Mouse (Mus musculus): ENCODE measurements around the gene Nap1l1.

DNA sequence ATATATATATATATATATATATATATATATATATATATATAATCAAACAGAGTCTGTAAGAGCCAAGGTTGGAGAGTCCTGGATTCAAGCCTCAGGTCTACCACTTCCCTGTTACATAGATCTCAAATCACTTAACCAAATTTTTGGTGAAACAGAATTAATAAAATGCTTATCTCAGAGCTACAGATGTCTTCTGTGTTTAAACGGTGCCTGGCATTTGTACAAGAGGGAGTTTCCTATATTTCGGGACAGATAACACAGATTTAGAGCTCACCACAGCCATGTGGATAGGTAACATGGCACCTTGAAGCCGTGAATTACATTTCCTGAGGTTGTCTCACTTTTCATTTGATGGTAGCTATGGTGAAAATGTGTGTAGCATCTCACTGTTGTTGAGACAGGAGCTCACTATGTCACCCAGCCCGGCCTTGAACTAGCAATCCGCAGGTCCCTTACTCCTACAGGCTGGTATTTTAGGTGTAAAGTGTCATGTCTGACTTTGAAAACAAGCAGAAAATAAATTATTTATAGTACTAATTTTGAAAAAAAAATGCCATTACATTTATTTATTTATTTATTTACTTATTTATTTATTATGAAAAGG is 41.4 kb downstream of the Nap1l1 start:
- TF ChIP-seq CTCF (IDR thresholded peaks at IDR 0.05; ENCODE audit: low read depth, low read length): no peak
- TF ChIP-seq EP300 (IDR thresholded peaks at IDR 0.05; ENCODE audit: insufficient read depth, low read depth, low read length): no peak
